Mouse (Mus musculus): ENCODE measurements around the gene Gpc6.

Gene Gpc6

DNA sequence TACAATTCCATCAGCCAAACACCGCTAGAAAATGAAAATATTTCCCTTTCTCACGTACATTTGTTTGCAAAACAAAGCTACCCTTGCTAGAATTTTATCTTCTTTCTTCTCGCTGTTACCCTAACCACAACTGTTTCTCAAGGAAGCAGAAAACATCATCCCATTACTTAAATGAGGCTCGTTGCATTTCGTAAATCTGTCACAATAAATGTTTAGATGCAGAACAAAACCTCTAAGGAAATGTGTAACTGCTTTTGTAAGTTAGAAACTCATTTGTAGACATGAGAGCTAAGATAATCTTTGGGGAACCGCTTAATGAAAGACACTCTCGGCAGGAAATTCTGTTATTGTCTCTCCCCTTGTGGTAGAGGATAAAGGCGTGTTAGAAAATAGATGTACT lies 1088.1 kb downstream of the Gpc6 start:
- no peak for DNase-seq (ENCODE audit: low spot score)

DNA sequence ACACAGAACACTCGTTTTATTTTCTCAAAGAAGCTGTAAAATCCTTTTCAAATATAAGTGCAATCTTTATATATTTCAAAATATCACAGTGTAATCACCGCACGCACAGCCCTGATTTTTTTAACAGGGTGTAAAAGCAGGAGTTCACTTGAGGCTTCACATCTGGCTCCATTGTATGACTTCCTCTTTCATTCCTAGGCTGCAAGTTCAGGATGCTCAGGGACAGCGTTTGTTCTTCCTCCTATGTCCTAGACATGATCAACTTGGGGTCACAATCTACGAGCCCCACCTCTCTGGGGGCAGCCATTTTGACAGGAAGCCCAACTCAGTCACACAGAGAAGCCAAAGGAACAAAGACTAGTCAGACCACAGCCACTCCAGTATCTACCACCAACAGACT lies 1094.2 kb downstream of the Gpc6 start:
- DNase-seq (ENCODE audit: low spot score), result no peak

DNA sequence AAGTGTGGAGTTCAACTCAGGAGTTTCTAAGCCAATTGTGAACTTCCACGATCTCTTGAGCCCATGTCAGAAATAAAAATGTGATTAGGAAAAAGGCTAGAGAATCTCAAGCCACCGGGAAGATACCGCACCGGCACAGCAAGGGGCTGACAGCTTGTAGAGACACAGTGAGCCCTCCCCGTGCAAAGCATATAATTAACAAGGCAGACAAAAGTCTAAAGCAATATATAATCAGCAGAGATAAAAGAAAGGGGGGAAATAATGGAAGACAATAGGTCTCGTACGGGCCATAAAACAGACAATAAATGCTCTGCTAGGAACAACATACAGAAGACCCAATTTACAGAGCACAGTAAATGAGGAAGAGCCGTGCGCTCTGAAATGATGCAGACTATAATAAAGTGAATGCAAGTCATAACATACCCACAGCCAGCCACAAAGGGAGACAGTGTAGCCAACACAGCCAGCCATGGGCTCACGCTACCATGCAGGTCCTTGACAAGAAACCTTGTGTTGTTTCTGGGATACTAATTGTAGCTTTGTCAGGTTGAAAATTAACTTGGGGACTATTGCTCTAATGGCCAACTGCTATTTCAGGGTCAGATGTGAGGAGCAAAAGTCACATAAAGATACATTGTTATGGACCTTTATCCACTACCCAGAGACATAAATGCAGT lies 1096.9 kb downstream of the Gpc6 start:
- DNase-seq (ENCODE audit: low spot score), result no peak

Measured in ovary, adult 18-20 months (tissue).